Mouse (Mus musculus): Measurements from ENCODE around the gene Notch2. TPM values are rescaled to one million over a fixed set of nuclear protein-coding genes. Genes with fewer than 3 reads are reported as not detected.
A peak's percentile ranks its signal among the peaks of the same experiment; 100 is the strongest.

Gene Notch2
- polyA plus RNA-seq, 1 experiment from 2014 or later: 20.8 TPM

- 83% methylated on average over 5 of the region's 5 CpGs for WGBS
- H3K4me3 ChIP-seq (ENCODE audit: low read depth, low read length): no peak overlapping the region
- H3K4me2 ChIP-seq (replicated peaks; ENCODE audit: low read depth, low read length): no peak overlapping the region
- no peaks in the 10 kb centered on the region for H3K9me3 ChIP-seq (ENCODE audit: control insufficient read depth, low read length)
- H3K27me3 ChIP-seq (ENCODE audit: control insufficient read depth, insufficient read depth, low read length): no peaks in the 10 kb centered on the region
- no peak for ATAC-seq (ENCODE audit: low FRiP score)
- H3K9ac ChIP-seq (ENCODE audit: low read depth, low read length): no peak overlapping the region
- H3K4me1 ChIP-seq (replicated peaks; ENCODE audit: control insufficient read depth, insufficient read depth, low read length): no peaks in the 10 kb centered on the region
- H3K36me3 ChIP-seq (ENCODE audit: control insufficient read depth, insufficient read depth, low read length): no peaks in the 10 kb centered on the region
- DNase-seq (ENCODE audit: low spot score): no peak
- no peak overlapping the region for H3K27ac ChIP-seq (ENCODE audit: low read depth, low read length)
Measured at GRCm38 (mm10) chr3:98005306-98005705, 8.0 kb upstream of the Notch2 start.

- H3K27me3 ChIP-seq (ENCODE audit: control insufficient read depth, insufficient read depth, low read length): no peaks in the 10 kb centered on the region
- ATAC-seq (ENCODE audit: low FRiP score) (no peak), DNase-seq (ENCODE audit: low spot score) (no peak)
- H3K9me3 ChIP-seq (ENCODE audit: control insufficient read depth, low read length): no peaks in the 10 kb centered on the region
- no peaks in the 10 kb centered on the region for H3K36me3 ChIP-seq (ENCODE audit: control insufficient read depth, insufficient read depth, low read length)
- no peaks in the 10 kb centered on the region for H3K4me1 ChIP-seq (replicated peaks; ENCODE audit: control insufficient read depth, insufficient read depth, low read length)
- WGBS: 76% methylated on average over 8 of the region's 8 CpGs
- no peak overlapping the region for H3K27ac ChIP-seq (ENCODE audit: low read depth, low read length)
- H3K4me3 ChIP-seq (ENCODE audit: low read depth, low read length): no peak overlapping the region
- H3K9ac ChIP-seq (ENCODE audit: low read depth, low read length): no peak overlapping the region
- H3K4me2 ChIP-seq (replicated peaks; ENCODE audit: low read depth, low read length): no peak overlapping the region
Measured at GRCm38 (mm10) chr3:98006046-98006691, 7.2 kb upstream of the Notch2 start.

GRCm38 (mm10) chr3:98006973-98007372, 6.4 kb upstream of the Notch2 start:
- ATAC-seq (ENCODE audit: low FRiP score) (no peak), DNase-seq (ENCODE audit: low spot score) (no peak)
- Histone ChIP-seq H3K9ac (ENCODE audit: low read depth, low read length) (no peak overlapping the region), H3K4me3 (ENCODE audit: low read depth, low read length) (no peak overlapping the region), H3K9me3 (ENCODE audit: control insufficient read depth, low read length) (no peaks in the 10 kb centered on the region), H3K27me3 (ENCODE audit: control insufficient read depth, insufficient read depth, low read length) (no peaks in the 10 kb centered on the region), H3K36me3 (ENCODE audit: control insufficient read depth, insufficient read depth, low read length) (no peaks in the 10 kb centered on the region), H3K27ac (ENCODE audit: low read depth, low read length) (no peak overlapping the region), H3K4me1 (replicated peaks; ENCODE audit: control insufficient read depth, insufficient read depth, low read length) (no peaks in the 10 kb centered on the region), H3K4me2 (replicated peaks; ENCODE audit: low read depth, low read length) (no peak overlapping the region)
- WGBS: 85% methylated on average over 5 of the region's 5 CpGs

- H3K4me1 ChIP-seq (replicated peaks; ENCODE audit: control insufficient read depth, insufficient read depth, low read length): no peaks in the 10 kb centered on the region
- WGBS: 90% methylated on average over 6 of the region's 6 CpGs
- H3K4me2 ChIP-seq (replicated peaks; ENCODE audit: low read depth, low read length): no peak overlapping the region
- no peak overlapping the region for H3K27ac ChIP-seq (ENCODE audit: low read depth, low read length)
- H3K4me3 ChIP-seq (ENCODE audit: low read depth, low read length): no peak overlapping the region
- H3K9ac ChIP-seq (ENCODE audit: low read depth, low read length): no peak overlapping the region
- ATAC-seq (ENCODE audit: low FRiP score) (no peak), DNase-seq (ENCODE audit: low spot score) (no peak)
- no peaks in the 10 kb centered on the region for H3K27me3 ChIP-seq (ENCODE audit: control insufficient read depth, insufficient read depth, low read length)
- H3K36me3 ChIP-seq (ENCODE audit: control insufficient read depth, insufficient read depth, low read length): no peaks in the 10 kb centered on the region
- H3K9me3 ChIP-seq (ENCODE audit: control insufficient read depth, low read length): no peaks in the 10 kb centered on the region
Measured at GRCm38 (mm10) chr3:98008143-98008542, 5.2 kb upstream of the Notch2 start.

- Histone ChIP-seq H3K27me3 (ENCODE audit: control insufficient read depth, insufficient read depth, low read length) (no peaks in the 10 kb centered on the region), H3K9me3 (ENCODE audit: control insufficient read depth, low read length) (no peaks in the 10 kb centered on the region), H3K9ac (ENCODE audit: low read depth, low read length) (no peak overlapping the region), H3K4me3 (ENCODE audit: low read depth, low read length) (no peak overlapping the region), H3K27ac (ENCODE audit: low read depth, low read length) (no peak overlapping the region), H3K4me1 (replicated peaks; ENCODE audit: control insufficient read depth, insufficient read depth, low read length) (no peaks in the 10 kb centered on the region), H3K36me3 (ENCODE audit: control insufficient read depth, insufficient read depth, low read length) (no peaks in the 10 kb centered on the region), H3K4me2 (replicated peaks; ENCODE audit: low read depth, low read length) (no peak overlapping the region)
- DNase-seq (ENCODE audit: low spot score) (no peak), ATAC-seq (ENCODE audit: low FRiP score) (no peak)
- 74% methylated on average over 7 of the region's 7 CpGs for WGBS
Measured at GRCm38 (mm10) chr3:98009190-98009840, 4.0 kb upstream of the Notch2 start.

- DNase-seq (ENCODE audit: low spot score) (no peak), ATAC-seq (ENCODE audit: low FRiP score) (no peak; the same call in 1 of the 2 replicates)
- Histone ChIP-seq H3K27me3 (ENCODE audit: control insufficient read depth, insufficient read depth, low read length) (no peaks in the 10 kb centered on the region), H3K9ac (ENCODE audit: low read depth, low read length) (peak overlapping the region; percentile 28; the same call in 1 of the 2 replicates), H3K36me3 (ENCODE audit: control insufficient read depth, insufficient read depth, low read length) (no peaks in the 10 kb centered on the region), H3K27ac (ENCODE audit: low read depth, low read length) (peak overlapping the region; percentile 80; the same call in 1 of the 2 replicates), H3K4me2 (replicated peaks; ENCODE audit: low read depth, low read length) (peak overlapping the region; percentile 79), H3K9me3 (ENCODE audit: control insufficient read depth, low read length) (no peaks in the 10 kb centered on the region), H3K4me3 (ENCODE audit: low read depth, low read length) (peak overlapping the region; percentile 89), H3K4me1 (replicated peaks; ENCODE audit: control insufficient read depth, insufficient read depth, low read length) (no peaks in the 10 kb centered on the region)
- under 1% methylated on average over 18 of the region's 18 CpGs for WGBS
Measured at GRCm38 (mm10) chr3:98013086-98013400, 284 bp upstream of the Notch2 start.

GRCm38 (mm10) chr3:98015205-98016171, 2.2 kb downstream of the Notch2 start:
- no peaks in the 10 kb centered on the region for H3K36me3 ChIP-seq (ENCODE audit: control insufficient read depth, insufficient read depth, low read length)
- no peak overlapping the region for H3K27ac ChIP-seq (ENCODE audit: low read depth, low read length)
- no peaks in the 10 kb centered on the region for H3K9me3 ChIP-seq (ENCODE audit: control insufficient read depth, low read length)
- H3K4me1 ChIP-seq (replicated peaks; ENCODE audit: control insufficient read depth, insufficient read depth, low read length): no peaks in the 10 kb centered on the region
- no peak overlapping the region for H3K9ac ChIP-seq (ENCODE audit: low read depth, low read length)
- H3K4me2 ChIP-seq (replicated peaks; ENCODE audit: low read depth, low read length): no peak overlapping the region; the same call in 1 of the 2 replicates
- DNase-seq (ENCODE audit: low spot score) (no peak), ATAC-seq (ENCODE audit: low FRiP score) (no peak)
- H3K4me3 ChIP-seq (ENCODE audit: low read depth, low read length): no peak overlapping the region
- WGBS: 76% methylated on average over 14 of the region's 14 CpGs
- H3K27me3 ChIP-seq (ENCODE audit: control insufficient read depth, insufficient read depth, low read length): no peaks in the 10 kb centered on the region

- no peaks in the 10 kb centered on the region for H3K36me3 ChIP-seq (ENCODE audit: control insufficient read depth, insufficient read depth, low read length)
- H3K27me3 ChIP-seq (ENCODE audit: control insufficient read depth, insufficient read depth, low read length): no peaks in the 10 kb centered on the region
- no peak overlapping the region for H3K27ac ChIP-seq (ENCODE audit: low read depth, low read length)
- no peak overlapping the region for H3K9ac ChIP-seq (ENCODE audit: low read depth, low read length)
- H3K9me3 ChIP-seq (ENCODE audit: control insufficient read depth, low read length): no peaks in the 10 kb centered on the region
- no peak overlapping the region for H3K4me2 ChIP-seq (replicated peaks; ENCODE audit: low read depth, low read length)
- no peaks in the 10 kb centered on the region for H3K4me1 ChIP-seq (replicated peaks; ENCODE audit: control insufficient read depth, insufficient read depth, low read length)
- no peak for ATAC-seq (ENCODE audit: low FRiP score)
- H3K4me3 ChIP-seq (ENCODE audit: low read depth, low read length): no peak overlapping the region
- DNase-seq (ENCODE audit: low spot score): no peak
- 73% methylated on average over 5 of the region's 5 CpGs for WGBS
Measured at GRCm38 (mm10) chr3:98016901-98017591, 3.7 kb downstream of the Notch2 start.

All from hindbrain, embryonic 11.5 days (tissue).